Mouse (Mus musculus): ENCODE results near the gene Olfr1306. TPM values are rescaled to one million over a fixed set of nuclear protein-coding genes. Genes with fewer than 3 reads are reported as not detected.

The Olfr1306 gene
- total RNA-seq (2012; rRNA removed), result not detected in 2 replicates

DNA sequence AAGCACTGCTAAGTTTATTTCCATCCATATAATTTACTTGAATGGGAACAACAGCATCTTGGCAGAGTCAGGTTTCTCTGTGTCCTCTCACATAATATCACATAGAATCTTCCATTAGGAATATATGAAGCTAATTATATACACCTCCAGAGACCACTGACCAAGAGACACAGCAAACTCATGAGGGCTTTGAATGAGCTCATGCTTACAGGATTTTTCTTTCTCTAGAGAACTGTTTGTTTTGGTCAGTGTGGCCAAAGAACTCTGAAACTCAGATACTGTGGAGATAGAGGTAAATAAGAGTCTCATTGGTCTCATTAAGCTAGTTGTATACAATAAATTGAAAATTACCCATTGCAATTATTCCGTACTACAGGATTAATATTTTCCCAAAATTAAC lies at the start of gene Olfr1306:
Olfr1306 (minus strand) TSS at position 101 of the 400 bp plus-strand sequence.
- DNase-seq (ENCODE audit: low read depth, low spot score), result no peak
- no peaks in the 10 kb centered on the region for H3K9me3 ChIP-seq (ENCODE audit: control insufficient read depth, insufficient read depth, low read depth, low read length)
- H3K4me3 ChIP-seq (ENCODE audit: insufficient read depth in 1 of 2, low read depth in 1 of 2, low read length in 2 of 2, poor library complexity in 1 of 2, severe bottlenecking in 1 of 2), result no peak within 1 kb of the TSS
- H3K27ac ChIP-seq (ENCODE audit: insufficient read depth, low read depth, low read length, poor library complexity, severe bottlenecking), result no peak within 1 kb of the TSS
- no peak for TF ChIP-seq ZC3H11A (IDR thresholded peaks at IDR 0.05; ENCODE audit: borderline replicate concordance, low read depth, low read length)
- no peak for TF ChIP-seq ZNF384 (IDR thresholded peaks at IDR 0.05; ENCODE audit: low read depth, low read length)
- no peak for TF ChIP-seq CHD2 (IDR thresholded peaks at IDR 0.05; ENCODE audit: low read depth, low read length)
- no peak for TF ChIP-seq MAFK (IDR thresholded peaks at IDR 0.05; ENCODE audit: insufficient read depth, low read depth, low read length)
- no peak for TF ChIP-seq HCFC1 (IDR thresholded peaks at IDR 0.05; ENCODE audit: borderline replicate concordance, insufficient read depth, low read length)
- in situ Hi-C loops (cut with MboI; ENCODE audit: low sequenced_read_pairs in 2 of 2, unreplicated experiment in 2 of 2), result no loop called here
- no peaks in the 10 kb centered on the region for H3K4me1 ChIP-seq (ENCODE audit: control insufficient read depth in 2 of 2, insufficient read depth in 2 of 2, low read length in 2 of 2, poor library complexity in 1 of 2)
- H3K36me3 ChIP-seq (ENCODE audit: control insufficient read depth, insufficient read depth, low read length, poor library complexity, severe bottlenecking), result no peaks in the 10 kb centered on the region
- no peak within 1 kb of the TSS for H3K9ac ChIP-seq (ENCODE audit: insufficient read depth, low read depth, low read length, poor library complexity, severe bottlenecking)

GRCm38 (mm10) chr2:111964844-111965243 lies 48.8 kb upstream of the Olfr1306 start, which contains the start of gene Olfr1308:
TSS of gene Olfr1308 (minus strand) at chr2:111964944.
- Histone ChIP-seq H3K36me3 (ENCODE audit: control insufficient read depth, insufficient read depth, low read length, poor library complexity, severe bottlenecking) (no peaks in the 10 kb centered on the region), H3K4me3 (ENCODE audit: insufficient read depth in 1 of 2, low read depth in 1 of 2, low read length in 2 of 2, poor library complexity in 1 of 2, severe bottlenecking in 1 of 2) (no peak within 1 kb of the TSS), H3K4me1 (ENCODE audit: control insufficient read depth in 2 of 2, insufficient read depth in 2 of 2, low read length in 2 of 2, poor library complexity in 1 of 2) (no peaks in the 10 kb centered on the region), H3K9me3 (ENCODE audit: control insufficient read depth, insufficient read depth, low read depth, low read length) (no peaks in the 10 kb centered on the region), H3K27ac (ENCODE audit: insufficient read depth, low read depth, low read length, poor library complexity, severe bottlenecking) (no peak within 1 kb of the TSS), H3K9ac (ENCODE audit: insufficient read depth, low read depth, low read length, poor library complexity, severe bottlenecking) (no peak within 1 kb of the TSS)
- in situ Hi-C loops (cut with MboI; ENCODE audit: low sequenced_read_pairs in 2 of 2, unreplicated experiment in 2 of 2), result no loop called here
- TF ChIP-seq CHD2 (IDR thresholded peaks at IDR 0.05; ENCODE audit: low read depth, low read length) (no peak), HCFC1 (IDR thresholded peaks at IDR 0.05; ENCODE audit: borderline replicate concordance, insufficient read depth, low read length) (no peak), ZC3H11A (IDR thresholded peaks at IDR 0.05; ENCODE audit: borderline replicate concordance, low read depth, low read length) (no peak), MAFK (IDR thresholded peaks at IDR 0.05; ENCODE audit: insufficient read depth, low read depth, low read length) (no peak)
- DNase-seq (ENCODE audit: low read depth, low spot score), result no peak

- in situ Hi-C loops (cut with MboI; ENCODE audit: low sequenced_read_pairs in 2 of 2, unreplicated experiment in 2 of 2), result no loop called here
- Histone ChIP-seq H3K4me3 (ENCODE audit: insufficient read depth in 1 of 2, low read depth in 1 of 2, low read length in 2 of 2, poor library complexity in 1 of 2, severe bottlenecking in 1 of 2) (no peak within 1 kb of the TSS), H3K9ac (ENCODE audit: insufficient read depth, low read depth, low read length, poor library complexity, severe bottlenecking) (no peak within 1 kb of the TSS), H3K9me3 (ENCODE audit: control insufficient read depth, insufficient read depth, low read depth, low read length) (no peaks in the 10 kb centered on the region), H3K36me3 (ENCODE audit: control insufficient read depth, insufficient read depth, low read length, poor library complexity, severe bottlenecking) (no peaks in the 10 kb centered on the region), H3K4me1 (ENCODE audit: control insufficient read depth in 2 of 2, insufficient read depth in 2 of 2, low read length in 2 of 2, poor library complexity in 1 of 2) (no peaks in the 10 kb centered on the region), H3K27ac (ENCODE audit: insufficient read depth, low read depth, low read length, poor library complexity, severe bottlenecking) (no peak within 1 kb of the TSS)
- DNase-seq (ENCODE audit: low read depth, low spot score), result no peak
- no peak for TF ChIP-seq MAFK (IDR thresholded peaks at IDR 0.05; ENCODE audit: insufficient read depth, low read depth, low read length)
- no peak for TF ChIP-seq CHD2 (IDR thresholded peaks at IDR 0.05; ENCODE audit: low read depth, low read length)
- TF ChIP-seq ZNF384 (IDR thresholded peaks at IDR 0.05; ENCODE audit: low read depth, low read length), result no peak
- no peak for TF ChIP-seq ZC3H11A (IDR thresholded peaks at IDR 0.05; ENCODE audit: borderline replicate concordance, low read depth, low read length)
- TF ChIP-seq HCFC1 (IDR thresholded peaks at IDR 0.05; ENCODE audit: borderline replicate concordance, insufficient read depth, low read length), result no peak
Observed at GRCm38 (mm10) chr2:111949340-111949739, 33.3 kb upstream of the Olfr1306 start, which contains the start of gene Olfr1307. TSS of gene Olfr1307 (minus strand) at chr2:111949440.

GRCm38 (mm10) chr2:111877049-111877448 lies 39.0 kb downstream of the Olfr1306 start, which contains the start of gene Olfr1305:
TSS of gene Olfr1305 (minus strand) at chr2:111877149.
- Histone ChIP-seq H3K9me3 (ENCODE audit: control insufficient read depth, insufficient read depth, low read depth, low read length) (no peaks in the 10 kb centered on the region), H3K9ac (ENCODE audit: insufficient read depth, low read depth, low read length, poor library complexity, severe bottlenecking) (no peak within 1 kb of the TSS), H3K4me3 (ENCODE audit: insufficient read depth in 1 of 2, low read depth in 1 of 2, low read length in 2 of 2, poor library complexity in 1 of 2, severe bottlenecking in 1 of 2) (no peak within 1 kb of the TSS), H3K27ac (ENCODE audit: insufficient read depth, low read depth, low read length, poor library complexity, severe bottlenecking) (no peak within 1 kb of the TSS), H3K36me3 (ENCODE audit: control insufficient read depth, insufficient read depth, low read length, poor library complexity, severe bottlenecking) (no peaks in the 10 kb centered on the region), H3K4me1 (ENCODE audit: control insufficient read depth in 2 of 2, insufficient read depth in 2 of 2, low read length in 2 of 2, poor library complexity in 1 of 2) (no peaks in the 10 kb centered on the region)
- DNase-seq (ENCODE audit: low read depth, low spot score), result no peak
- TF ChIP-seq ZNF384 (IDR thresholded peaks at IDR 0.05; ENCODE audit: low read depth, low read length), result no peak
- in situ Hi-C loops (cut with MboI; ENCODE audit: low sequenced_read_pairs in 2 of 2, unreplicated experiment in 2 of 2), result no loop called here

Other genes with a start within 250 kb of the Olfr1306 start
- not detected in 2 replicates for gene Olfr1301, start 165.3 kb downstream of the Olfr1306 start, total RNA-seq (2012; rRNA removed)
- gene Olfr1302, start 138.8 kb downstream of the Olfr1306 start, total RNA-seq (2012; rRNA removed), result not detected in 2 replicates
- gene Olfr1303, start 95.9 kb downstream of the Olfr1306 start, total RNA-seq (2012; rRNA removed), result not detected in 2 replicates
- gene Olfr1305, start 39.1 kb downstream of the Olfr1306 start, total RNA-seq (2012; rRNA removed), result not detected in 2 replicates
- gene Olfr1307, start 33.2 kb upstream of the Olfr1306 start, total RNA-seq (2012; rRNA removed), result not detected in 2 replicates
- not detected in 2 replicates for gene Olfr1308, start 48.7 kb upstream of the Olfr1306 start, total RNA-seq (2012; rRNA removed)
- not detected in 2 replicates for gene Olfr1309, start 74.0 kb upstream of the Olfr1306 start, total RNA-seq (2012; rRNA removed)
- gene Olfr1310, start 96.4 kb upstream of the Olfr1306 start, total RNA-seq (2012; rRNA removed), result not detected in 2 replicates
- not detected in 2 replicates for gene Olfr1311, start 108.1 kb upstream of the Olfr1306 start, total RNA-seq (2012; rRNA removed)
- not detected in 2 replicates for gene Olfr1312, start 134.0 kb upstream of the Olfr1306 start, total RNA-seq (2012; rRNA removed)
- gene Olfr1313, start 161.6 kb upstream of the Olfr1306 start, total RNA-seq (2012; rRNA removed), result not detected in 2 replicates
- not detected in 2 replicates for gene Olfr1314, start 180.5 kb upstream of the Olfr1306 start, total RNA-seq (2012; rRNA removed)
- gene Olfr1315-ps1, start 199.2 kb upstream of the Olfr1306 start, total RNA-seq (2012; rRNA removed), result not detected in 2 replicates
- gene Olfr1316, start 218.7 kb upstream of the Olfr1306 start, total RNA-seq (2012; rRNA removed), result not detected in 2 replicates
- not detected in 2 replicates for gene Olfr1317, start 224.1 kb upstream of the Olfr1306 start, total RNA-seq (2012; rRNA removed)
- not detected in 2 replicates for gene Olfr1318, start 237.9 kb upstream of the Olfr1306 start, total RNA-seq (2012; rRNA removed)

All from ES-E14 (cell line).